Comparison of ENCODE assay signal across 25 mouse cellular contexts in the genomic region with DNA sequence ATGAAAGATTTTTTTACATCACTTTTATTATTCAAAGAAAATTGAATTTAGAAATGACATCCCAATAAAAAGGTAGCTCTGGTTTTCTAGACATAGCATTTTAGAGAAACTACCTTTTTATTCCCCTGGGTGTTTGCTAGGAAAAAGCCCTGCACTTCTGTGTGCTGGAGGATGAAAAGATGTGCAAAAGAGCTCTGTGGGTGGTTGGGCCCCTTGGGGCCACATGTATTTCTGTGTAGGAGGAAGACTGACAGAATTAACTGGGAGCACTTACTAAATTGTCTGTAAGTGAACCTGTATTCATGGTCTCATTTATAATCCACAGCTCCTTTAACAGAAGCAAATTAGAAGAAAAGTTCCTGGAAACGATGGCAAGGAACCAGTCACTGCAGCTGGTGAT.
DNase-seq lines count a peak whose midpoint lies in the region; ATAC-seq and TF ChIP-seq lines count a peak whose summit lies in the region.
"Had no signal": no experiment of that assay in that cellular context is flagged by ENCODE, and none has a peak within 500 bp of the region (broad histone marks: within the 10 kb centered on the region; RNA-seq: fewer than 3 reads in every experiment).

No protein-coding gene starts in this region.

- ATAC-seq in forebrain, embryonic 16.5 days, result peak; percentile 49; the same call in 1 of the 2 replicates
- ATAC-seq in monocyte, adult 5-6 weeks (replicated peaks; ENCODE audit: insufficient number of reproducible peaks, low FRiP score, low TSS enrichment, poor library complexity, severe bottlenecking), result no peak
- ATAC-seq: hindbrain, embryonic 16.5 days; intestine, embryonic 15.5 days; liver, postnatal 0 days; Patski had no signal

- no peak overlapping the region for H3K4me2 ChIP-seq in forebrain, embryonic 16.5 days (ENCODE audit: low read length)
- H3K4me2 ChIP-seq: embryonic facial prominence, embryonic 12.5 days; heart, embryonic 11.5 days; intestine, embryonic 15.5 days; midbrain, embryonic 12.5 days; neural tube, embryonic 12.5 days had no signal

- TF ChIP-seq POLR2A in cortical plate, adult 2 months (IDR thresholded peaks at IDR 0.05; ENCODE audit: extremely low read depth, insufficient read depth, low read length), result no peak

- no peak overlapping the region for H3K4me3 ChIP-seq in forebrain, embryonic 16.5 days (replicated peaks; ENCODE audit: low read length)
- no peak overlapping the region for H3K4me3 ChIP-seq in forebrain, embryonic 10.5 days
- H3K4me3 ChIP-seq in cortical plate, adult 2 months (ENCODE audit: insufficient read depth, low read length), result no peak overlapping the region
- H3K4me3 ChIP-seq: embryonic facial prominence, embryonic 12.5 days; hindbrain, embryonic 10.5 days; intestine, embryonic 15.5 days; midbrain, embryonic 12.5 days; neural tube, embryonic 12.5 days had no signal

- no peak for DNase-seq in forebrain, embryonic 10.5 days (ENCODE audit: extremely low spot score, low spot score)
- DNase-seq in left cerebral cortex, adult 9 months (ENCODE audit: low spot score in 2 of 2), result peak; percentile 23 to 54
- no peak for DNase-seq in left cerebral cortex, postnatal 10 days (ENCODE audit: extremely low spot score in 1 of 2, low spot score in 2 of 2)
- peak; percentile 9 to 11 for DNase-seq in B cell, adult 2 months
- DNase-seq in ovary, postnatal 14 days (ENCODE audit: low spot score), result no peak
- DNase-seq: adrenal gland, postnatal 36 days; cerebellum, adult 18-20 months; cerebellum, postnatal 14 days; gastrocnemius, postnatal 10 days; kidney, adult 8-10 months; kidney, postnatal 10 days; liver, postnatal 0 days had no signal

- no peak for TF ChIP-seq CTCF in cortical plate, adult 2 months (IDR thresholded peaks at IDR 0.05; ENCODE audit: extremely low read depth, insufficient read depth, low read length)

- H3K4me1 ChIP-seq in forebrain, embryonic 16.5 days (replicated peaks; ENCODE audit: control insufficient read depth, insufficient read depth, low read length), result no peaks in the 10 kb centered on the region
- no peaks in the 10 kb centered on the region for H3K4me1 ChIP-seq in forebrain, embryonic 10.5 days
- H3K4me1 ChIP-seq in cortical plate, adult 2 months (ENCODE audit: control insufficient read depth, insufficient read depth, low read length), result peaks cover 2% of the 10 kb centered on the region
- H3K4me1 ChIP-seq: embryonic facial prominence, embryonic 12.5 days; hindbrain, embryonic 10.5 days; intestine, embryonic 15.5 days; midbrain, embryonic 12.5 days; neural tube, embryonic 12.5 days had no signal

- H3K9ac ChIP-seq in forebrain, embryonic 16.5 days (replicated peaks; ENCODE audit: low read depth, low read length), result no peak overlapping the region
- H3K9ac ChIP-seq: embryonic facial prominence, embryonic 12.5 days; intestine, embryonic 15.5 days; liver, postnatal 0 days; midbrain, embryonic 12.5 days; neural tube, embryonic 12.5 days had no signal

- 24% methylated on average over 1 of the region's 1 CpGs for WGBS in forebrain, embryonic 16.5 days
- WGBS in forebrain, embryonic 10.5 days, result 69% methylated on average over 1 of the region's 1 CpGs

- H3K27ac ChIP-seq in forebrain, embryonic 16.5 days (ENCODE audit: low read length), result no peak overlapping the region
- H3K27ac ChIP-seq in forebrain, embryonic 10.5 days, result no peak overlapping the region
- peak overlapping the region; percentile 40; the same call in 1 of the 2 replicates for H3K27ac ChIP-seq in cortical plate, adult 2 months (ENCODE audit: insufficient read depth, low read length)
- H3K27ac ChIP-seq: embryonic facial prominence, embryonic 12.5 days; hindbrain, embryonic 10.5 days; intestine, embryonic 15.5 days; midbrain, embryonic 12.5 days; neural tube, embryonic 12.5 days; stomach, postnatal 0 days had no signal

- no peaks in the 10 kb centered on the region for H3K27me3 ChIP-seq in forebrain, embryonic 16.5 days (replicated peaks; ENCODE audit: control insufficient read depth, insufficient read depth, low read length)
- H3K27me3 ChIP-seq in forebrain, embryonic 10.5 days (ENCODE audit: poor library complexity, severe bottlenecking), result peaks cover 12% of the 10 kb centered on the region
- H3K27me3 ChIP-seq: embryonic facial prominence, embryonic 12.5 days; intestine, embryonic 15.5 days; midbrain, embryonic 12.5 days; neural tube, embryonic 12.5 days; Patski had no signal

- no peaks in the 10 kb centered on the region for H3K36me3 ChIP-seq in forebrain, embryonic 16.5 days (ENCODE audit: control insufficient read depth, insufficient read depth)
- 0 out of 2 replicates have a peak, but pooled peaks cover under 1% of the 10 kb centered on the region for H3K36me3 ChIP-seq in forebrain, embryonic 10.5 days (replicated peaks)
- H3K36me3 ChIP-seq: hindbrain, embryonic 10.5 days; intestine, embryonic 15.5 days; midbrain, embryonic 12.5 days; neural tube, embryonic 12.5 days had no signal

- intact Hi-C loops in left cerebral cortex, postnatal 10 days (cut with DNase I), result no loop called here

- no peaks in the 10 kb centered on the region for H3K9me3 ChIP-seq in forebrain, embryonic 16.5 days (ENCODE audit: control insufficient read depth, low read length)
- no peaks in the 10 kb centered on the region for H3K9me3 ChIP-seq in forebrain, embryonic 10.5 days
- H3K9me3 ChIP-seq: embryonic facial prominence, embryonic 12.5 days; G1E; hindbrain, embryonic 10.5 days; intestine, embryonic 15.5 days; midbrain, embryonic 12.5 days; neural tube, embryonic 12.5 days had no signal

Comparison
In these comparisons a context has a peak if more than half of its experiments do, and no peak if none do; other contexts are left out.
1. DNase-seq: peak in left cerebral cortex, adult 9 months (2 of 2) and B cell, adult 2 months (2 of 2); none in forebrain, embryonic 10.5 days (single experiment), left cerebral cortex, postnatal 10 days (0 of 2) and ovary, postnatal 14 days (single experiment).